Mouse (Mus musculus): ENCODE measurements at regions not wholly inside any gene's neighbourhood (a gene's known extent, or its start where the extent isn't known, plus 50 kb on each side); places are given as distances from the start of the nearest gene placed in this dataset.

DNA sequence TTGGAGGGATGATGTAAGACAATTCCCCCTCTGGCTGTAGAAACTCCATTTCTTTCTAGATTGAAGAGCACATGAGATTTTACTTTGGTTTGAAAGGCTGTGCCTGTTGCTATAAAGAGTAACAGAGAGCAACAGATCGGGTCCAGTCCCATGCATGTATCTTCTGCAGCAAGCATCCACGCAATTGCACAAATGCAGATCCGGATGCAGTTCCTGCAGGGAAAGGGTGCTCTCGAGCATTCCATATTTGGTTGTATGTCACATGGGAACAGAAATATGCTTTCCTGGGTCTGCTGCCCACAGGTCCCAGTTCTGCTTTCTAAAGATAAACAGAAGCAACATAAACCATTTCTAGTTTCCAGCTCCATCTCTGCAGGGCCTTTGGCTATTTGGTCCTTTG lies 146.0 kb upstream of the Ado start:
- TF ChIP-seq CTCF (IDR thresholded peaks at IDR 0.05; ENCODE audit: low read depth) = no peak
- no peak for TF ChIP-seq EP300 (IDR thresholded peaks at IDR 0.05; ENCODE audit: low read depth)

All from liver, embryonic 14.5 days (tissue).